Mouse (Mus musculus) urinary bladder, postnatal 36 days (tissue): ENCODE data around the gene Asb1.

ENCODE experiments used
- DNase-seq, 2 experiments: peaks; one replicate each; pipeline ENCODE4 v3.0.0; 2022; ENCODE audit warnings: low spot score in 2 of 2, mixed read lengths in 1 of 2

Asb1 gene

GRCm38 (mm10) chr1:91540271-91540826 is at the start of gene Asb1:
Gene Asb1, plus strand, starts transcription at chr1:91540544.
- peak; percentile 90 to 94 for DNase-seq

GRCm38 (mm10) chr1:91492740-91493139 is 47.6 kb upstream of the Asb1 start:
- DNase-seq, result no peak

- no peak for DNase-seq
Measured at GRCm38 (mm10) chr1:91493938-91494337, 46.4 kb upstream of the Asb1 start.

- peak; percentile 85 to 91 for DNase-seq
Measured at GRCm38 (mm10) chr1:91494457-91495140, 45.7 kb upstream of the Asb1 start, which contains the start of gene Traf3ip1. Gene Traf3ip1, plus strand, starts transcription at chr1:91494647.

GRCm38 (mm10) chr1:91495321-91495720 is 45.0 kb upstream of the Asb1 start:
- DNase-seq, result no peak

GRCm38 (mm10) chr1:91498579-91498978 is 41.8 kb upstream of the Asb1 start:
- DNase-seq, result no peak

- DNase-seq, result no peak
Measured at GRCm38 (mm10) chr1:91504615-91505014, 35.7 kb upstream of the Asb1 start.

GRCm38 (mm10) chr1:91514916-91515315 is 25.4 kb upstream of the Asb1 start:
- no peak for DNase-seq

GRCm38 (mm10) chr1:91515642-91516041 is 24.7 kb upstream of the Asb1 start:
- peak; percentile 30 to 51 for DNase-seq

- peak in 1 of 2 experiments; percentile 32 for DNase-seq
Measured at GRCm38 (mm10) chr1:91523759-91524158, 16.6 kb upstream of the Asb1 start.

- no peak for DNase-seq
Measured at GRCm38 (mm10) chr1:91525838-91526237, 14.5 kb upstream of the Asb1 start.

GRCm38 (mm10) chr1:91530166-91530565 is 10.2 kb upstream of the Asb1 start:
- DNase-seq, result no peak

GRCm38 (mm10) chr1:91532243-91532642 is 8.1 kb upstream of the Asb1 start:
- DNase-seq, result no peak

GRCm38 (mm10) chr1:91532892-91533291 is 7.5 kb upstream of the Asb1 start:
- DNase-seq, result no peak

- DNase-seq, result no peak
Measured at GRCm38 (mm10) chr1:91533483-91533882, 6.9 kb upstream of the Asb1 start.

GRCm38 (mm10) chr1:91533961-91534723 is 6.2 kb upstream of the Asb1 start:
- no peak for DNase-seq

GRCm38 (mm10) chr1:91537786-91538569 is 2.4 kb upstream of the Asb1 start:
- DNase-seq, result no peak

GRCm38 (mm10) chr1:91538570-91538929 is 1.8 kb upstream of the Asb1 start:
- no peak for DNase-seq

- DNase-seq, result no peak
Measured at GRCm38 (mm10) chr1:91539246-91539645, 1.1 kb upstream of the Asb1 start.

GRCm38 (mm10) chr1:91539704-91540270 is 557 bp upstream of the Asb1 start:
- no peak for DNase-seq

- DNase-seq, result no peak
Measured at GRCm38 (mm10) chr1:91541042-91541592, 773 bp downstream of the Asb1 start.
